In genomic region chr16:90297479-90298425, GRCm38 (mm10) we compare ENCODE assay signal across 11 mouse cellular contexts. TPM values are rescaled to one million over a fixed set of nuclear protein-coding genes. Genes with fewer than 3 reads are reported as not detected.
DNase-seq lines count a peak whose midpoint lies in the region; ATAC-seq and TF ChIP-seq lines count a peak whose summit lies in the region.
"Had no signal": no experiment of that assay in that cellular context is flagged by ENCODE, and none has a peak within 500 bp of the region (broad histone marks: within the 10 kb centered on the region; RNA-seq: fewer than 3 reads in every experiment).

No protein-coding gene starts in this region.

- H3K9me3 ChIP-seq in heart, embryonic 13.5 days: no peaks in the 10 kb centered on the region
- 0 out of 2 replicates have a peak, but pooled peaks cover 2% of the 10 kb centered on the region for H3K9me3 ChIP-seq in forebrain, embryonic 10.5 days
- H3K9me3 ChIP-seq in midbrain, embryonic 10.5 days (replicated peaks): no peaks in the 10 kb centered on the region

- DNase-seq in heart, adult 2 months: no peak
- peak; percentile 91 for DNase-seq in ES-CJ7 (ENCODE audit: low read depth, low spot score)
- DNase-seq in forebrain, embryonic 10.5 days (ENCODE audit: extremely low spot score, low spot score): no peak
- peak; percentile 45 for DNase-seq in midbrain, embryonic 10.5 days (ENCODE audit: low spot score)
- DNase-seq in ovary, postnatal 10 days (ENCODE audit: low spot score): no peak
- no peak for DNase-seq in urinary bladder, adult 2 months (ENCODE audit: low spot score)
- DNase-seq in gastrocnemius, postnatal 4 days (ENCODE audit: low spot score in 2 of 2): no peak
- DNase-seq: lung, postnatal 4 days; right cerebral cortex, postnatal 25 days had no signal

- no peak for TF ChIP-seq POLR2A in heart, adult 2 months (IDR thresholded peaks at IDR 0.05; ENCODE audit: insufficient read depth, low read depth, low read length)

- no peak for ATAC-seq in heart, embryonic 13.5 days (ENCODE audit: extremely low read depth, insufficient number of reproducible peaks, low FRiP score, low TSS enrichment)

- no peaks in the 10 kb centered on the region for H3K79me2 ChIP-seq in heart, adult 2 months (replicated peaks; ENCODE audit: control insufficient read depth, insufficient read depth, low read length)

- peaks cover 20% of the 10 kb centered on the region for H3K27me3 ChIP-seq in heart, embryonic 13.5 days (replicated peaks)
- no peaks in the 10 kb centered on the region for H3K27me3 ChIP-seq in heart, adult 2 months (ENCODE audit: control insufficient read depth, insufficient read depth, low read length)
- peaks cover 25% of the 10 kb centered on the region for H3K27me3 ChIP-seq in forebrain, embryonic 10.5 days (ENCODE audit: poor library complexity, severe bottlenecking)
- peaks cover 21% of the 10 kb centered on the region for H3K27me3 ChIP-seq in midbrain, embryonic 10.5 days (ENCODE audit: low read depth, poor library complexity, severe bottlenecking)

- peak overlapping the region; percentile 7 for H3K4me3 ChIP-seq in heart, embryonic 13.5 days
- no peak overlapping the region for H3K4me3 ChIP-seq in heart, adult 2 months
- peak overlapping the region; percentile 18; the same call in 1 of the 2 replicates for H3K4me3 ChIP-seq in forebrain, embryonic 10.5 days
- peak overlapping the region; percentile 9; the same call in 1 of the 2 replicates for H3K4me3 ChIP-seq in midbrain, embryonic 10.5 days
- H3K4me3 ChIP-seq: layer of hippocampus, adult 2 months had no signal

- no peaks in the 10 kb centered on the region for H3K36me3 ChIP-seq in heart, embryonic 13.5 days
- H3K36me3 ChIP-seq in heart, adult 2 months (ENCODE audit: control insufficient read depth, insufficient read depth, low read length): no peaks in the 10 kb centered on the region
- H3K36me3 ChIP-seq in forebrain, embryonic 10.5 days (replicated peaks): no peaks in the 10 kb centered on the region
- no peaks in the 10 kb centered on the region for H3K36me3 ChIP-seq in midbrain, embryonic 10.5 days

- TF ChIP-seq CTCF in heart, adult 2 months (IDR thresholded peaks at IDR 0.05): no peak

- peak overlapping the region; percentile 53 for H3K4me2 ChIP-seq in heart, embryonic 13.5 days

- H3K27ac ChIP-seq in heart, embryonic 13.5 days (replicated peaks): no peak overlapping the region
- no peak overlapping the region for H3K27ac ChIP-seq in heart, adult 2 months
- 0 out of 2 replicates have a peak overlapping the region, but pooled peaks have one; percentile 12 for H3K27ac ChIP-seq in forebrain, embryonic 10.5 days
- H3K27ac ChIP-seq in midbrain, embryonic 10.5 days (replicated peaks): peak overlapping the region; percentile 35
- H3K27ac ChIP-seq: layer of hippocampus, adult 2 months had no signal

- peaks cover 11% of the 10 kb centered on the region for H3K4me1 ChIP-seq in heart, embryonic 13.5 days
- no peaks in the 10 kb centered on the region; the same call in 1 of the 2 replicates for H3K4me1 ChIP-seq in heart, adult 2 months (ENCODE audit: control insufficient read depth, insufficient read depth, low read length)
- peaks cover 25% of the 10 kb centered on the region for H3K4me1 ChIP-seq in forebrain, embryonic 10.5 days
- H3K4me1 ChIP-seq in midbrain, embryonic 10.5 days: peaks cover 24% of the 10 kb centered on the region

- TF ChIP-seq EP300 in heart, adult 2 months (IDR thresholded peaks at IDR 0.05; ENCODE audit: insufficient read depth, low read depth, low read length): no peak

- H3K9ac ChIP-seq in heart, embryonic 13.5 days: peak overlapping the region; percentile 47; the same call in 1 of the 2 replicates
- H3K9ac ChIP-seq in heart, adult 2 months (ENCODE audit: low read depth, low read length): no peak overlapping the region

- intact Hi-C loops in heart, adult 2 months (cut with DNase I): no loop called here

- WGBS in heart, embryonic 13.5 days: 17% methylated on average over 20 of the region's 22 CpGs
- 38% methylated on average over 21 of the region's 22 CpGs for WGBS in heart, adult 2 months
- WGBS in forebrain, embryonic 10.5 days: 17% methylated on average over 19 of the region's 22 CpGs
- 15% methylated on average over 21 of the region's 22 CpGs for WGBS in midbrain, embryonic 10.5 days

RNA-seq across cellular contexts. Expression of gene Scaf4, which starts 13.4 kb away (rescaled TPM):
- 15.5 and 16.3 TPM in 2 replicates for polyA plus RNA-seq in heart, embryonic 13.5 days (2015; fragmentation: Nextera tagmentation; extraction: Ambion mirVana)
- 10 to 100 TPM; 17.8 to 18.8 TPM for total RNA-seq in heart, adult 2 months (2021)
- polyA plus RNA-seq in heart, adult 2 months (2012; rRNA removed): 19.9 and 20.1 TPM in 2 replicates
- polyA plus RNA-seq in forebrain, embryonic 10.5 days (2016; fragmentation: Nextera tagmentation; extraction: Ambion mirVana): 30.9 and 36.0 TPM in 2 replicates
- polyA plus RNA-seq in midbrain, embryonic 10.5 days (2016; fragmentation: Nextera tagmentation; extraction: Ambion mirVana): 34.6 and 35.7 TPM in 2 replicates
- polyA plus RNA-seq in urinary bladder, adult 2 months (2012; rRNA removed): 24.9 and 29.1 TPM in 2 replicates
- 10 to 100 TPM; 31.7 to 36.7 TPM for total RNA-seq in gastrocnemius, postnatal 4 days (2021)

Comparison
In these comparisons a context has a peak if more than half of its experiments do, and no peak if none do; other contexts are left out.
1. H3K27ac ChIP-seq: peak in forebrain, embryonic 10.5 days (single experiment) and midbrain, embryonic 10.5 days (single experiment); none in heart, embryonic 13.5 days (single experiment) and heart, adult 2 months (single experiment).
2. DNase-seq: peak in ES-CJ7 (single experiment) and midbrain, embryonic 10.5 days (single experiment); none in heart, adult 2 months (0 of 2), forebrain, embryonic 10.5 days (single experiment), ovary, postnatal 10 days (single experiment), urinary bladder, adult 2 months (single experiment) and gastrocnemius, postnatal 4 days (0 of 2).